Mouse (Mus musculus) kidney, postnatal 25 days (tissue): Measurements from ENCODE around the gene Tgds.
"Not testable (repeated sequence)": the region's sequence is repeated elsewhere in the genome, so short reads cannot be mapped to it uniquely, and the experiment has no call there.

Experiments
- DNase-seq, 2 experiments: peaks; one replicate each; pipeline ENCODE4 v3.0.0; 2021; ENCODE audit warnings: mixed read lengths in 2 of 2

The Tgds gene

DNA sequence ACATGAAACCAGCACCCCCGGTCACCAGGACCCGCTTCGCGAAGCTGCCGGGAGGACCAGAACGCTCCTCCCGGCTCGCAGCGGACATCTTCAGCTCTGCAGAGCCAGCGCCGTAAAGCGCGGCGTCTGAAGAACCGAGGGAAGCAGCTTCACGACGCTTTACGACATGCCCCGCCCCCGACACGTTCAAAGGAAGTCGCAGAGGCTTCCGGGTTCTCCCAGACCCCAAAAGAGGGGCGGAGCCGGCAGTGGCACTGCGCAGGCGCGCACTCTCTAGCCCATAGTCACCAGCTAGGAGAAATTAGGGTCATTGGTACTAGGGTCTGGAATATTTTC, at the start of gene Tgds:
Gene Tgds, minus strand, starts transcription at position 114 of the 336 bp plus-strand sequence.
- DNase-seq: peak; percentile 100

DNA sequence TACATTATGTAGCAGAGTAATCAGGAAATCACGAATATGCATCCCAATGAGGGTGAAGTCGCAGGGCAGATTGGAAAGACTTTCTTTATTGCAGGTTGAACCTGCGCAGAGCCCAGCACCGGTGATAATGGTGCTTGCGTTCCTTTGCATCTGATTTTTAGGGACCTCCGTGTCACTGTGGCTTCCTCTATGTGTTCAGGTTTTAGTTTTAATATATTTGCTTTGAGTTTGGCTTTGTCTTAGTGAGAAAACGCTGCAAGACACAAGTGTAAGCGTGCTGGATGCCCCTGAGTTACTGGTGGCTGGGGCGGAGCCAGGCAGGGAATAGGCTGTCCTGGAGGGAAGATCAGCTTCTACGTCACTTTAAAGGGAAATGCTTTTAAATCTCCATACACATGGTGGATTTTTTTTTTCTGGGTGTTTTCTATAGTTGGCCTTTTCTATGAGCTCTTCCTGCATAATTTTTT, 48.2 kb upstream of the Tgds start:
- peak; percentile 54 to 73 for DNase-seq

DNA sequence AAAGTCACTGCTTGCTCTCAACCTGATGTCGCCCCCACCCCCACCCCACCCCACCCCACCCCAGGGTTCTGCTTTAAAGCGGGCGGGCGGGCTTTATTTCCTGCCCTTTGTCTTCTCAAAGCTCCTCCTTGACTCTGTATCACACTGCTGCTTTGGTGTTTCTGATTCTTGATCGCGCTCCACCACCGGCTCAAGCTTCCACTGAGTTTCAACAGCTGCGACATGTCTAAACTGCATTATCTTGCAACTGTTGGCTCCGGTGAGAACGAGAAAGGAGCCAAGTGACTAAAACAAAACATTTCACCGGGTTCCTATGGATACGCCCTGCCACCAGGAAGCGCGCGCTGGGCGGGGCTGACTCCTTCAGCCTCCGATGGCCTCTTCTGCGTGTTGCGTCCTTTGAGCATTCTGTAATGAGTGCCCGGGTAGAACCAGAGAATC, 47.6 kb upstream of the Tgds start:
- DNase-seq: peak; percentile 71 to 74

DNA sequence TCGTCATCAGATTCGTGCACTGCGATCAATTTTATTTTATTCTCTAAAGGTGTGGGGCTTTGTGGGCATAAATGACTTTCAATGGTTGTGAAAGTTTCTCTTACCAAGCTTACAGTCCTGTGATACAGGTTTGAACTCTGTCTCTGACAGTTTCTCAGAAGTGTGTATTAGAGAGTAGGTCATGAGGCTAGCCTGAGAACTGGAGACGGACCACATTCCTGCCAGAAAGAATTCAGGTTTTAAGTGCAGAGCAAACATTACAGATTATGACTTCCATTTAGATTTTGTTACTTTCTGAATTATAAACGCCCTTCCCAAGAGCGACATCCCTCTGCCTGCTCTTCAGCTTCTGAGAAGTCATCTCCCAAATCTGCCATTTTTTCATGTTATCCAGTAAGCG, 47.1 kb upstream of the Tgds start:
- no peak for DNase-seq

DNA sequence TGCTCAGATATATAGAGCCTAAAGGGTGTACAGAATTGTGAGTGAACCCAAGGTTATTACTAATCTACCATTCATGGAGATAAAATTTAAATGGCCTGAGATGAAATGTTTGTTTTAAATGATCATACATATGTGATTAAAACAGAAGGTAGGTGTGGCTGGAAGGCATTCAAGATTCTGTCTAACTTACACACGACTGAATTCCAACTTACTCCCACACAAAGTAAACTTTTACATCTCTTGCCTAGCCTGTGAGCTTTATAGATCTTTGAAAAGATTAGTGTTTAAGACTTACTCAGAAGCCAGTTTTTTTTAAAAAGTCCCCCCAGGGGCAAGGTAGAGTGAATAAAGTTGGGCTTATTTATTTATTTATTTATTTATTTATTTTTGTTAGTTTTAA, 46.7 kb upstream of the Tgds start:
- no peak for DNase-seq

DNA sequence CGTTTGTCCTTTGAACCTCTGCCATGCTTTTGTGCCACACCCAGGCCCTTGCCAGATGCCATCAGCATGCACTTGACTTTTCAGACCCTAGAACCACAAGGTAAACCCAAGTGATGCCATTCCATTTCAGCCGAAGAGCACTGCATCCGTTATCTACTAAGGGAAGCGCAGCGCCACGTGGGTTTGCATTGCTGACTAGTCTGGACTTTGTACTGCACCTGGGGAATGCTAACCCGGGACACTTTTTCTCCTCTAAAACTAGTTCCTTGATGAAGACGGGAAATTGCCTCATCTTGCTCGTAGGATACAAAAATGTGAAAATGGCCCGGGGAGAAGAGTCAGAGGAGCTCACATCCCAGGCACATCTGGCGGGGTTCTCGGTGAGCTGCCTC, 43.1 kb upstream of the Tgds start:
- DNase-seq: no peak

DNA sequence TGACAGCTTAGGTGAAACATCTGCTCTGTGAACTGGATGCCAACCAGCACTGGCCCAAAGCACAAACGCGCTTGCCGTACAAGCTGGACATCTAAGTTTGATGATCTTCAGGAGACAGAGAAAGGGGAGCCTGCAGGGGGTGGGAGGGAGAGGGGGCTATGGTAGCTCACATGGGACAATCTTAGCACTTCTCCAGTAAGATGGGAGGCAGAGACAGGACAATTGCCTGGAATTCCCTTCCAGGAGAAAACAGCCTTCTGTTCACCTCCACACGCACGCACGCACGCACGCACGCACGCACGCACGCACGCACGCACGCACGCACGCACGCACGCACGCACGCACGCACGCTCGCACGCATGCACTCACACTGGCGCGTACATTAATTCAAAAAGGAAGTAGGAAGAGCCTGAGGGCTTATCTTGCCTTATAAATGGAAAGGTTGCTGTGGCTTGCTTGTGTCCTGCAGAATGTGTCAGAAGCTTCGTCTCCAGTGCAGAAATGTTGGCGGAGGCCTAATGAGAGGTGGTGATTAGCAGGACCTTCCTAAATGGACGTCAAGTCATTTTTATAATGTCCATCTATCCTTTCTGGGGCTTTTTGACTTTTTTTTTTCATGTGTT, 42.6 kb upstream of the Tgds start:
- DNase-seq: no peak

DNA sequence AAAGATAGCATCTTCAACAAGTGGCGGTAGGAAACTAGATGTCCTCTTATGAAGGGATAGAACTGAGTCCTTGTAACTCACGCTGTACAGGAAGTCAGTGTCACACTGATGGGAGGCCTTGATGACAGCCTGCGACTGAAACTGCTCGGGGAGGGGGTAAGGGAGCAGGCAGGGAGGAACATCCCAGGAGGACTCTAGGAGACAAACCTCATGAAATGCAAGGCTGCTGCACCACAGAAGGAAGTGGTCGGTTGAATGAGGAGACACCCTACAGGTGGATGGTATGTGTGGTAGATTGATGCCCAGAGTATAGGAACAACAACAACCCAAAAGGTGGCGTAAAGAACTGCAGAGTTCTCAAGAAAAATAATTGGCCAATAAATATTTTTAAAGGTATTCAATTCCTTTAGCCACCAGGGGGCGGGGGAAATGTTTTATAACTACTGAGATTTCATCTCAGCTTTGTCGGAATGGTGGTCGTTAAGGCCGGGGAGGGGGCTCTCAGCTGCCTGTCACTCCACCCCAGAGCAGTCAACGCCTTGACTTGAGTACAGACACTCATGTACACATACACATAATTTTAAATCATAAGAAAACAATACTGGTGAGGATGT, 41.1 kb upstream of the Tgds start:
- no peak for DNase-seq

DNA sequence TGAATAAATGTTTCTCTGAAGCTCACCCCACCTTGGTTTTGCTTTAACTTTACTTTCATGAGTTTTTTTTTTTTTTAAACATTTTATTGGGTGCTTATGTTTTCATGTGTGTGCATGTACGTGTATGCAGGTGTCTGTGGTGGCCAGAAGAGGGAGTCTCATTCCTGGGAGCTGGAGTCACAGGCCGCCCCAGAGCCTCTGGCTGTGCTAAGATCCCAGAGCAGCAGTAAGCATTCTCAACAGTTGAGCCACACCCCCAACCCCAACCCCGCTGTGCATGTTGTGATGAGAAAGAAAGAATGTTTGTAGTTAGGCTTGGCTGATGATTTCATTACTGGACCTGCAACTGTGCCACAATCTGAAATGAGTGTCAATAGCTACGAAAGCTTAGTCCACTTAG, 36.2 kb upstream of the Tgds start:
- DNase-seq: no peak

DNA sequence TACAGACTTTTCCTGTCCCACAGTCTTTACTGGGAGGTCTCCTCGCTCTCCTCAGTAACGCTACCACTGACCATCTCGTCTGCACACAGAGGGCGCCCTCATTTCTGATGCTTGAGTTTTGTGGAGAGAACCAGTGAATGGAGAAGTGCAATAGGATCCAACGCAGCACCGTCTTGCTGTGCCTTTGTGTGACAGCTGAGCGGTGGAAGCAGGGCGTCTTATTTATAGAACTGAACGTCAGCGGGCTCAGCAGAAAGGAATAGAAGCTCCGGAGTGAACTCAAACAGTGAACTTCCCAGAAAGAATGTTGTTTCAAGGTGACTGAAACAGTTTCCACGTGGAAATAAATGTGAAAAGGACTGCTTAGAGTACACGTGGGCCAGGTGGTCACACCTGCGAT, 30.1 kb upstream of the Tgds start:
- DNase-seq: no peak

DNA sequence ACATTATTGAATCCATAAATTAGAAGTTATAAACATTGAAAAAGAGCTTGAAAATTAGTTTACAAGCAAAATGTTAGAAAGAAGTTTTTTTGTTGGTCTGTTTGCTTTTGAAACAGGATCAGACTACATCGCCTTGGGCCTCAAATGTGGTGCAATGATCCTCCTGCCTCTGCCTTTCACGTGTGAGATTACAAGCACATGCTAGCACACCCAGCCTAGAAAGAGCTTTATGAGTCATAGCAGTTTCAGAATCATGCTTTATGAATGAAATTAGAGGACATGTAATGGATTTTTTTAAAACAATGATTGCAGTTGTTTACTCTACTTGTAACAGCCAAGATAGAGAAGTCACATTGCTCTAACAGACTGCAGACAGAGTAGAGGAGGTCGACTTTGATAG, 29.2 kb upstream of the Tgds start:
- DNase-seq: no peak

DNA sequence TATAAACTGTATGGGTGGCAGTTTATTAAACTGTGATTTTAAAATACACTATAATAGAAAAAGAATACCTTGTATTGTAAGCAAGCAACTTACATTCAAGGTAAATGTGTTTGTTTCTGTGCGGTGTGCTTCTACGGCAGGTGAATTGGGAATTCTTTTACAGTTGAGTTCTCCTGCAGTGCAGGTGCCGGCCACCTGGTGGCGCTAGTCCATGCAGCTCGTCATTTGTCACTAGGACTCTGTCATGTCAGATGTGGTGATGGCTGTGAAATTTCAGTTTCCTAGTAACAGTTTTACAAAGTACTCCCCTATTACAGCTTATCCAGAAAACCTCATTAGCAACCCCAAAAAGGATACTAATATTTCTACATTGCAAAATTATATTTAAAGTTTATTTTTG, 24.6 kb upstream of the Tgds start:
- DNase-seq: peak in 1 of 2 experiments; percentile 68

DNA sequence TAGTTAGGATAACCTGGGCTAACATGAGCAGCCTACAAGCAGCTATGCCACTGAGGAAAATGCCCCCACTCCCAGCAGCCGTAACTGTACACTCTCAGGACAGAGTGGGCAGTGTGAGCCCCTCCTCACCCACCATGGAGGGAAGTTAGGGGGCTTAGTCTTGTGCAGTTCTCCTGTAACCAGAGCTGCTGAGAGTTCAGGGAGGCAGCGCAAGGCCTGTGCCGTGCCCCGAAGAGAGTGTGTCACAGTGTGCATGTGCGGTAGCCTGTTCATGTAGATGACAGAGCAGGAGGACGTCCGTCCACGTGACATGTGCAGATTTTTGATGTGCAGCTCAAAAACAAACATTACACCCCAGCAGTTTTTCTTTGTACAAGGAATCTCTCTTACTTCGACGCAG, 24.2 kb upstream of the Tgds start:
- no peak for DNase-seq

DNA sequence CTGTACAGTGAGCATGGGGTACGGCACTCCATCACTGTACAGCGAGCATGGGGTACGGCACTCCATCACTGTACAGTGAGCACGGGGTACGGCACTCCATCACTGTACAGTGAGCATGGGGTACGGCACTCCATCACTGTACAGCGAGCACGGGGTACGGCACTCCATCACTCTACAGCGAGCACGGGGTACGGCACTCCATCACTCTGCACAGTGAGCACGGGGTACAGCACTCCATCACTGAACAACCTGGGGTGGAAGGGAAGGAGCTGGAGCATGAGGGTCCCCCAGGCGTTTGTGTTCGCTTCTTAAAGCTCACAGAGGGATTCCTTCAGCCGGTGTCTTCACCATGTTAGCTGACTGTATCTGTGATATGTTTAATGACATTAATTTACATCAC, 23.5 kb upstream of the Tgds start:
- DNase-seq: not testable (repeated sequence)

DNA sequence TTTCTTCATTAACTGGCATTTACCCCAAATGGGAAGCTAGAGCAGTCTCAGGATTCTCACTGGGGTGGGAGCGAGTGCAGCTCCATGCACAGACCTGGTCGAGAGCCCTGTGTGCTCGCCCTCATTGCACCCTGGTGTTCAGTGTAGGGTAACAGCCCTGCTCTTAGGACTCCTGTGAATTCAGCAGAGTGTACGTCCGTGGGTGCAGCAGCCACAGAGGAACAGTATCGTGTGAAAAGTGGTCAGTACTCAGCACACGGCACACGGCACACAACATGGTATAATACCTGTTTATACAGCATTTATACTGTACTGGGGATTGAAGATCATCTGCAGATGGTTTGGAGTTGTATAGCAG, 19.7 kb upstream of the Tgds start:
- no peak for DNase-seq

DNA sequence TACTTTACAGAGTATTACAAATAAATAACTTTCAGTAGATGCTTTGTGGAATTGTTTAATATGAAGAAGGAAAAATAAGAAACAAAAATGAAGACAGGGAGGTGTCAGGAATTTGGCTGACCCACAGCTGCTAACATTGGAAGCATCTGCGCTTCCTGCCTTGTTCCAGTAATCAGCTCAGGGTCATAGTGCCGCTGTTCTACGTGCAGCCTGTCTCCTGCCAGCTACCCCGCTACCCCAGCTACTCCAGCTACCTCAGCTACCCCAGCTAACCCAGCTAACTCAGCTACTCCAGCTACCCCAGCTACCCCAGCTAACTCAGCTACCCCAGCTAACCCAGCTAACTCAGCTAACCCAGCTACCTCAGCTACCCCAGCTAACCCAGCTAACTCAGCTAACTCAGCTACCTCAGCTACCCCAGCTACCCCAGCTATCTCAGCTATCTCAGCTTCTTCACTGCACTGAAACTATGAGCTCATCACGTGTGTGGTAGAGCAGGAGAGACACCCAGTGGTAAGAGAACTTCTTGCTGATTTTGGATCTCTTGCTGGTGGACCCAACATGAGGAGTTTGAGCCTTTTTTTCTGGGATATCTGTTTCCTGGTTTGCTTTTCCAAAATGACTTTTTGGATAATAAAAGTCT, 19.2 kb upstream of the Tgds start:
- peak; percentile 16 to 50 for DNase-seq

DNA sequence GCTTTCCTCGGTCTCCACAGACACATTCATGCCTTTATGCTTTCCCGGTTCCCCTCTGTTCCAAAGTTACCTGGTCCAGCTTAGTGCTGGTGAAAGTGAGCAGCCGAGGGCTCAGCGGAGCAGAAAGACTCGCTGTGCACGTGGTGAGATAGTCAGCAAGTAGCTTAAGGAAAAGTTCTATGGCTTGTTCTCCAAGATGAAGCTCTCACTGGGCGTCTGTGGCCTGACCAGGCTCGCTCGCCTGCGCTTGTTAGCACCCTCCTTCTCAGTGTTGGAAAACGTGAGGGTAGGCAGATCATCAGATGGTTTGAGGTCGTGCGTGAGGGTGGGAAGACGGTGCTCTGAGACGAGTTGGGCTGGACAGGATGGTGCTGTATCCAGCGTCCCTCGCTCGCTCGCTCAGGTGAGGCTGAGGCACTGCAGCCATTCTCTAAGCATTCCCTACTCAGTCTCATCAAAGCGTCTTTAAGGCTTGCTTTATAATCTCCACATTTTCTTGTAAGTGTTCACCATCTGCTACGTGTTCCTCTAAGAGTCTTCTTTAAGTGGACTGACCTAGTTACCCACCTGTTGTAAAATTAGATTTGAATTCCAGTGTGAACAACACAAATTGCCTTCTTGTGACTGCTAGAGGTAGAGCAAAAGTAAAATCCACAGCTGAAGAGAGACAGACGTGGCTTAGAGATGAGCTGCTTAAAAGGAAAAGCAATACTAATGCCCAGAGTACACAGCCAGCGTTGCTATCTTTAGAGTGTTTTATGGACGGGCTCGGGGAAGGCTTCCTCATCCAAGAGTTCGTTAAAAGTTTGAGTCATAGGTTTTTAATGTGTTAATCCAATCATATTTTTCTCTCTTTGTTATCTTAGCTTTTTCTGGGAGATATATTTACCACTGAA, 18.3 kb upstream of the Tgds start:
- no peak for DNase-seq

DNA sequence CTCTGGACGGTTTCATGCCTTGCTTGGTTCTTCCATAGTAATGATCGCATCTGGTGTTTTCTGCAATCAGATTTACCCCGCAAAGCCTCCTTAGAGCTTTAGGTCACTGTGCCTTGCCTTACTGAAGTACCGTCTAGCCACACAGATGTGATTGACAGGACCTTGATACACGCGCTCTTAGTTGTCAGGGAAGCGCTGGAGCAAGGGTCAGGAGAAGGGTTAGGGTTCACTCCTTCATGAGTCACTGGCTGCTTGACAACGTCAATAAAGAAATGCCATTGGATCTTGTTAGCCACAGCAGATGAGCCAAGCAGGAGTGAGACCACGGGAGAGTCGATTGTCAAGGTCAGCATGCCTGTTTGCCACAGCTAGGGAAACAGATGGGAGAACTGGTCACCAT, 16.0 kb upstream of the Tgds start:
- DNase-seq: no peak

DNA sequence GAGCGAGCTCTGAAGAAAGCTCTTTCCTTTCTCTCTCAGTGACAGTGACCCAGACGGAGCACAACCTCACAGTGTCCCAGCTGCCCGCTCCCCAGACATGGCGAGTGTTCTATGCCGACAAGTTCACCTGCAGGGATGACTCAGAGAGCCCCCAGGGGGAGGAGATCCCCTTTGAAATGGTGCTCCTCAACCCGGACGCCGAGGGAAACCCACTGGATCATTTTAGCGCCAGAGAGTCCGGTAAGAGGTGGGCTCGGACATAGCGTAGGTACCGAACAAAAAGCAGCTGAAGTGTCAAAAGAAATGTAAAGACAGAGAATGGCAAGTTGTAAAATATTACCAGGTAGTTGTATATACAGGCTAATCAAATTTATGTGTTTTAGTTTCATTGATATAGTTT, 15.5 kb upstream of the Tgds start:
- no peak for DNase-seq

DNA sequence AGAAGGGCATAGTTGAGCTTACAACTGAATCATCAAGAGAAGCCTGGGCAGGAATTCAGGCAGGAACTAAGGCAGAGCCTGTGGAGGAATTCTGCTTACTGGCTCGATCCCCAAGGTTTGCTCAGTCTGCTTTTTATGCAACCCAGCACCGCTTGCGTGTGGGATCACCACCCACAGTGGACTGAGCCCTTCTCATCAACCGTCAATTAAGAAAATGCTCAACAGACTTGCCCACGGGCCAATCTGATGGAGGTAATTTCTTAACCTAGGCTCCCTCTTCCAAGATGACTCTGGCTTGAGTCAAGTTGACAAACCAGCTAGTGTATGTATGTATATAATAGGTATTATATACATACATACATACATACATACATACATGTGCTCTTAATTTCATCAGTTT, 9.7 kb upstream of the Tgds start:
- DNase-seq: no peak

DNA sequence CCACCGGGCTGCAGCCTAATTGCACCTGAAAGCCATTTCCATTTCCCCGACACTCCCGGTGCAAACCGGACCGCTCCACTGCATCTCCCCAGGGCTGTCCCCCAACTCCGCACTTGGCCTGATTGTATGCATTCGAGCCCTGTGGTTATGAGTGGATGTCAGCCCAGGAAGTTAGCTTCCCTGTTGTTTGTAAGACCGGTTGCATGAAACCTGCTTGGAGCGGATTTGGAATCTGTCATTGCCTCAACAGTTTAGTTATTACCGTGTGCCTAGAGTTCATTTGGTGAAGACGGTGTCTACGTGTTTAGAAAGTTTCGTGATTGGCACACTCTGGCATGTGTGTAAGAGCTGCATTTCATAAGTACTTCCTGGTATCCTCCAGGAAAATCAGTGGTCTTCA, 4.9 kb upstream of the Tgds start:
- DNase-seq: peak in 1 of 2 experiments; percentile 23

DNA sequence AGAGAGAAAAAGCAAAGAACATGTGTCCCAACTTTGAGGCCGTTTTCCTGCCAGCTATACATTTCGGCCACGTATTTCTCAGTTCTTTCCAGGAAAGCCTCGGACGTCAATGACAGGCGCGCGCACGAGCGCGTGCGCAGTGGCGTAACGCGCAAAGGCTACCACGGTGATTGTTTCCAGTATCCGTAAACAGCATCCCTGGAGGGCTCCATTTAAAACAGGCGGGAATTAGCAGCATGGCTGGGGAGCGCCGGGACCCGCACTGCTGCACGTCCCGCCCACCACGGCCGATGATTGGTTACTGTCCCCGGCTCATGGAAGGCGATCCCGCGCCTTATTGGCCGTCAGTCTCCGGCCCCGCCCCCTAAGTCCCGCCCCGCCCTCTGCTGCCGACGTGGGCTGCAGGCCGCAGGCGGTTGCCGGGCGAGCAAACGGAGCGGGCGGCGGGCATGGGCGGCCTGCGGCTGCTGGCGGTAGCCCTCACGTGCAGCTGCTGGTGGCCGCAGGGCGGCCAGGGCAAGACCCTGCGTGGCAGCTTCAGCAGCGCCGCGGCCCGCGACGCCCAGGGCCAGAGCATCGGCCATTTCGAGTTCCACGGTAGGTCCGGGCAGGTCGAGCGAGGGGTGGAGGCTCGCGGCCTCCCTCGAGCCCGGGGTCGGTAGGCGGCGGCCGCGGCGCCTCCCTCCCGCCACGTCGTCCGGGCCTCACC, 4.3 kb upstream of the Tgds start, which contains the start of gene Gpr180:
Gene Gpr180, plus strand, starts transcription at position 415 of the 709 bp plus-strand sequence.
- DNase-seq: peak; percentile 99
